Mouse (Mus musculus) cerebellum, postnatal 25 days (tissue): ENCODE results near the gene Rpap3.

Source experiments
- DNase-seq, 2 experiments: peaks; one replicate each; pipeline ENCODE4 v3.0.0; 2021; ENCODE audit warnings: mixed read lengths in 2 of 2

The Rpap3 gene

GRCm38 (mm10) chr15:97730365-97730764, 24.7 kb upstream of the Rpap3 start:
- no peak for DNase-seq

- no peak for DNase-seq
These were observed 23.2 kb upstream of the Rpap3 start for GRCm38 (mm10) chr15:97728804-97729203.

GRCm38 (mm10) chr15:97728394-97728793, 22.8 kb upstream of the Rpap3 start:
- DNase-seq = no peak

GRCm38 (mm10) chr15:97727520-97727919, 21.9 kb upstream of the Rpap3 start:
- no peak for DNase-seq

- DNase-seq = no peak
These were observed 21.4 kb upstream of the Rpap3 start for GRCm38 (mm10) chr15:97727048-97727447.

- DNase-seq = no peak
These were observed 20.7 kb upstream of the Rpap3 start for GRCm38 (mm10) chr15:97726310-97726709.

- DNase-seq = no peak
These were observed 19.7 kb upstream of the Rpap3 start for GRCm38 (mm10) chr15:97725198-97725785.

- DNase-seq = peak in 1 of 2 experiments; percentile 31
These were observed 18.9 kb upstream of the Rpap3 start for GRCm38 (mm10) chr15:97724346-97725197.

- peak; percentile 68 to 80 for DNase-seq
These were observed 18.1 kb upstream of the Rpap3 start for GRCm38 (mm10) chr15:97723536-97724345.

GRCm38 (mm10) chr15:97721008-97721701, 15.5 kb upstream of the Rpap3 start:
- DNase-seq = no peak

GRCm38 (mm10) chr15:97720026-97720675, 14.5 kb upstream of the Rpap3 start:
- DNase-seq = no peak

GRCm38 (mm10) chr15:97719494-97719893, 13.9 kb upstream of the Rpap3 start:
- DNase-seq = no peak

- no peak for DNase-seq
These were observed 13.0 kb upstream of the Rpap3 start for GRCm38 (mm10) chr15:97718535-97719155.

- peak; percentile 49 to 73 for DNase-seq
These were observed 12.4 kb upstream of the Rpap3 start for GRCm38 (mm10) chr15:97717861-97718534.

- DNase-seq = no peak
These were observed 11.2 kb upstream of the Rpap3 start for GRCm38 (mm10) chr15:97716782-97717181.

- no peak for DNase-seq
These were observed 10.1 kb upstream of the Rpap3 start for GRCm38 (mm10) chr15:97715734-97716133.

GRCm38 (mm10) chr15:97715083-97715482, 9.5 kb upstream of the Rpap3 start:
- no peak for DNase-seq

- no peak for DNase-seq
These were observed 6.9 kb upstream of the Rpap3 start for GRCm38 (mm10) chr15:97712546-97712945.

GRCm38 (mm10) chr15:97710906-97711305, 5.3 kb upstream of the Rpap3 start:
- no peak for DNase-seq

GRCm38 (mm10) chr15:97696616-97697015, 9.0 kb downstream of the Rpap3 start:
- DNase-seq = no peak

GRCm38 (mm10) chr15:97693411-97693810, 12.2 kb downstream of the Rpap3 start:
- no peak for DNase-seq
